Mouse (Mus musculus) forebrain, embryonic 11.5 days (tissue): ENCODE results near the gene Slc6a20a. TPM values are rescaled to one million over a fixed set of nuclear protein-coding genes. Genes with fewer than 3 reads are reported as not detected.

Experiments used
- polyA plus RNA-seq: library from polyadenylated mRNA; unstranded; fragments of >200 nt; fragmentation: Nextera tagmentation; extraction: Ambion mirVana; gene quantifications from 2 replicates; pipeline ENCODE4 v1.2.1, GENCODE M21; 2014

The Slc6a20a gene
- polyA plus RNA-seq, 1 experiment from 2014 or later: 0.28 TPM

Other genes with a start within 250 kb of the Slc6a20a start
- 52.3 and 56.6 TPM in 2 replicates for gene Limd1, start 200.2 kb downstream of the Slc6a20a start, polyA plus RNA-seq
- gene Sacm1l, start 149.1 kb downstream of the Slc6a20a start, polyA plus RNA-seq: 44.6 and 46.4 TPM in 2 replicates
- 0.09 and 0.29 TPM in 2 replicates for gene Slc6a20b, start 46.3 kb downstream of the Slc6a20a start, polyA plus RNA-seq
- gene Ccr9, start 446 bp downstream of the Slc6a20a start, polyA plus RNA-seq: 0.04 and 0.08 TPM in 2 replicates
- 45.5 and 46.2 TPM in 2 replicates for gene Lztfl1, start 38.8 kb upstream of the Slc6a20a start, polyA plus RNA-seq
- 0.09 and 0.19 TPM in 2 replicates for gene Cxcr6, start 127.6 kb upstream of the Slc6a20a start, polyA plus RNA-seq
- 8.9 and 11.0 TPM in 2 replicates for gene Fyco1, start 173.0 kb upstream of the Slc6a20a start, polyA plus RNA-seq
- 0.04 and 0.08 TPM in 2 replicates for gene Xcr1, start 183.1 kb upstream of the Slc6a20a start, polyA plus RNA-seq